Mouse (Mus musculus) brain, embryonic 14.5 days (tissue): Measurements from ENCODE around the gene Rcan3.

ENCODE experiments used
- CTCF ChIP-seq: fragments of 200-500 bp; IDR thresholded peaks from 2 replicates; pipeline ENCODE4 v1.5.1; 2012; ENCODE audit warnings: inconsistent platforms, mild to moderate bottlenecking, moderate library complexity, borderline replicate concordance; ENCODE audit not compliant: insufficient read depth, insufficient read length; ENCODE audit errors: extremely low read depth
- POLR2A ChIP-seq: fragments of 200-500 bp; IDR thresholded peaks from 2 replicates; pipeline ENCODE4 v1.6.1; 2012; ENCODE audit warnings: mild to moderate bottlenecking, inconsistent platforms, borderline replicate concordance; ENCODE audit not compliant: poor library complexity, insufficient read depth, insufficient read length, severe bottlenecking; ENCODE audit errors: extremely low read depth

DNA sequence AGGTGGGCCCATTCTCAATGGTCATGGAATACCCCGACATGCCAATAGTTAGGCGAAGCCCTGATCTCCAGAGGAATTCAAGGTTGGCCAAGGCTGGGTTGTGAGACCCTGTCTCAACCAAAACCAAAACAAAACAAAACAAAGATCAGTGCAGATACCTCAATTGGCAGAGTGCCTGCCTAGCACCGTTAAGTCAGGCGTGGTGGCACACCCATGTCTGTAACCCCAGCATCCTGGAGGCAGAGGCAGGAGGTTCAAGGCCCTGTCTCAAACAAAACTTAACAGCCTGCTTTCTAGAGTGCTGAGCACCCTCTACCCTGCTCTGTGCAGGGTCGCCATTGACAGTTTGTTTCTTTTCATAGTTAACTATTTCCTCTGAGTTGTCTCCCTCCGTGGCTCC lies 42.6 kb downstream of the Rcan3 start:
- no peak for TF ChIP-seq CTCF
- no peak for TF ChIP-seq POLR2A
